Mouse (Mus musculus) neural tube, embryonic 14.5 days (tissue): ENCODE data around the gene Rps3a1. TPM values are rescaled to one million over a fixed set of nuclear protein-coding genes. Genes with fewer than 3 reads are reported as not detected.

ENCODE experiments used
- ATAC-seq: fragments of 200-750 bp; cut with Nextera tagmentation; 2 replicates; pipeline ENCODE4 v1.8.0; 2017; ENCODE audit warnings: low read depth, mild to moderate bottlenecking, moderate TSS enrichment, moderate library complexity
- H3K27ac ChIP-seq: fragments of 300-500 bp; sonication (generic); 2 replicates; pipeline ENCODE4 v1.5.1; 2014; ENCODE audit warnings: low read depth, mild to moderate bottlenecking, control low read depth, low read length, moderate library complexity, mixed read lengths
- H3K27me3 ChIP-seq: fragments of 300-500 bp; sonication (generic); 2 replicates; pipeline ENCODE4 v1.6.1; 2014; ENCODE audit warnings: low read length; ENCODE audit not compliant: control insufficient read depth, insufficient read depth
- H3K36me3 ChIP-seq: fragments of 300-500 bp; sonication (generic); 2 replicates; pipeline ENCODE4 v1.6.1; 2014; ENCODE audit warnings: low read length, mixed read lengths; ENCODE audit not compliant: control insufficient read depth, insufficient read depth
- H3K4me1 ChIP-seq: fragments of 300-500 bp; sonication (generic); 2 replicates; pipeline ENCODE4 v1.6.1; 2014; ENCODE audit warnings: low read length; ENCODE audit not compliant: control insufficient read depth, insufficient read depth
- H3K4me2 ChIP-seq: fragments of 300-500 bp; sonication (generic); 2 replicates; pipeline ENCODE4 v1.6.1; 2014; ENCODE audit warnings: mild to moderate bottlenecking, low read depth, low read length, control low read depth
- H3K4me3 ChIP-seq: fragments of 300-500 bp; sonication (generic); 2 replicates; pipeline ENCODE4 v1.5.1; 2014; ENCODE audit warnings: low read depth, low read length, control low read depth, mixed read lengths
- H3K9ac ChIP-seq: fragments of 300-500 bp; sonication (generic); replicated peaks from 2 replicates; pipeline ENCODE4 v1.6.1; 2014; ENCODE audit warnings: low read depth, mild to moderate bottlenecking, control low read depth, low read length, mixed read lengths
- H3K9me3 ChIP-seq: fragments of 300-500 bp; sonication (generic); 2 replicates; pipeline ENCODE4 v1.6.1; 2016; ENCODE audit warnings: low read length; ENCODE audit not compliant: control insufficient read depth
- WGBS: fragments of 180-500 bp; shearing (Covaris S2); extraction: QIAGEN DNeasy Blood & Tissue Kit; methylation state at CpG from one replicate; pipeline ENCODE4 v1.1.7; 2014; 5-methylcytosine and 5-hydroxymethylcytosine counted together
- polyA plus RNA-seq: library from polyadenylated mRNA; unstranded; fragments of >200 nt; fragmentation: Nextera tagmentation; extraction: Ambion mirVana; gene quantifications from 2 replicates; pipeline ENCODE4 v1.2.1, GENCODE M21; 2014

Rps3a1 gene
- polyA plus RNA-seq: 560 and 650 TPM in 2 replicates

DNA sequence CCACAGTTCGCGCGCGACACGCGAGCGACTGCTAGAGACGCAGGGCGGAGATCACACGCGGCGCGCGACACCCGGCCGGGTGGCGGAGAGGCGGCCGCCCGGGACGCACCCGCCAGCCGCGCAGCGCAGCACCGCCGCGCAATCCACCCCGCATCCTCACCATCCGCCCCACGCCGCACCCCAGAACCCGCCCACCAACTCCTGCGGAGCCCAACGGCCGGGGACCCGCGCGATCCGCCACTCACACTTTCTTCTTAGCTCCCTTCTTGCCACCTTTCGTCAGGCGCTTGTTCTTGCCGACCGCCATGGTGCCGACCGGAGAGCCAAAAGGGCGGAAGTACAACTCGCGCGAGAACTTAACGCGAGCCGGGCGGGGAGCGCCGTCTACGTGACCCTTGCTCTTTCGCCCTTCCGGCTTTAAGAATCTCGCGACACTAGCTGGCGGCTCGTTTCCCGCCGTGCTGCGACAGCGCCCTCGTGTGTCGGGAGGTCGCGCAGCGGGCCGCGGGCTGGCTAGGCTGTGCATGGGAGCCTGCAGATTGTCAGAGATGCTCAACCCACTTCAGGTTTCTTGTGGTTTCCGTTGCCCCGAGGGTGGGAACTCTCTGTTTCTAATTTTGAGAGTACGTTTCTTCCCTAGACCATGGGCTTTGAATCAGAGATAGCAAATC, at the start of gene Rps3a1:
Gene Rps3a1 (minus strand): TSS at position 440 of the 671 bp plus-strand sequence.
- Histone ChIP-seq H3K9ac (peak within 1 kb of the TSS; percentile 97), H3K4me2 (peak within 1 kb of the TSS; percentile 53), H3K4me1 (peaks cover 14% of the 10 kb centered on the region), H3K36me3 (peaks cover 30% of the 10 kb centered on the region), H3K9me3 (peaks cover 3% of the 10 kb centered on the region; the same call in 1 of the 2 replicates), H3K27me3 (no peaks in the 10 kb centered on the region), H3K4me3 (peak within 1 kb of the TSS; percentile 93), H3K27ac (peak within 1 kb of the TSS; percentile 81)
- under 1% methylated on average over 77 of the region's 77 CpGs for WGBS
- peak; percentile 97 for ATAC-seq

GRCm38 (mm10) chr3:86187736-86188389, 45.4 kb upstream of the Rps3a1 start:
- no peak for ATAC-seq
- H3K27me3 ChIP-seq: no peaks in the 10 kb centered on the region
- 73% methylated on average over 5 of the region's 5 CpGs for WGBS
- H3K9ac ChIP-seq: no peak overlapping the region
- no peak overlapping the region for H3K4me3 ChIP-seq
- H3K4me1 ChIP-seq: no peaks in the 10 kb centered on the region
- H3K4me2 ChIP-seq: no peak overlapping the region
- no peaks in the 10 kb centered on the region for H3K36me3 ChIP-seq
- no peaks in the 10 kb centered on the region for H3K9me3 ChIP-seq
- H3K27ac ChIP-seq: no peak overlapping the region

DNA sequence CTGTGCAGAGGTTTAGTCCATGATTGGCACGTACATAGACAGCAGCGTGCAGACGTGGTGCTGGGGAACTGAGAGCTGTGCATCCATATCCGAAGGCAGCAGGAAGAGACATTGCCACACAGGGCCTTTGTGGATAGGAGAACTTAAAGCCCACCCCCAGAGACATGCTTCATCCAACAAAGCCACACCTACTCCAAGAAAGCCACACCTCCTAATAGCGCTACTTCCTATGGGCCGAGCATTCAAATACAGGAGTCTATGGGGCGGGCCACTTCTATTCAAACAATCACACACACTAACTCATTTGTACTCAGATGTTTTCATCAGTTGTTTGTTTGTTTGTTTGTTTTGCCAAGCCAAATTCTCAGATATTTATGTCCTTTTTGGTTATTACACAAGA, 42.0 kb upstream of the Rps3a1 start:
- WGBS: 89% methylated on average over 7 of the region's 7 CpGs
- Histone ChIP-seq H3K27ac (no peak overlapping the region), H3K27me3 (no peaks in the 10 kb centered on the region), H3K4me3 (no peak overlapping the region), H3K4me1 (no peaks in the 10 kb centered on the region), H3K4me2 (no peak overlapping the region), H3K36me3 (no peaks in the 10 kb centered on the region), H3K9me3 (no peaks in the 10 kb centered on the region), H3K9ac (no peak overlapping the region)
- no peak for ATAC-seq

DNA sequence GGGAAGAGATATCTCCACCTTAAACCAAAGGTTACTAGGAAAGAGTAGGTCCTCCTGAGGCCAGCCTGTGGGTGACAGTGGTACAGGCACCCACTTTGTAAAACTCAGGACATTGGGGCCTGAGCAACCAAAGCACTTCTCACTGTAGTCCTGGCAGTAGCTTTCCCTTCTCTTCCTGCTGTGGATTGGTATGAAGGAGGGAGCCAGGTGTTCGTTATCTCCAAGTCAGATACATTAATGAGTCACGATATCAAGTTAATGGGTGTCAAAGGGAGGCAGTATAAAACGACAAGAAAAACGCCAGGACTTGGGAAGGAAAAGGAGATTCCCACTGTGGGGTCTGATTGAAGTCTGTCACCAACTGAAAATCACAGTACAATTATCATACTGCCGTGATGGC, 38.6 kb upstream of the Rps3a1 start:
- Histone ChIP-seq H3K9me3 (no peaks in the 10 kb centered on the region), H3K4me1 (no peaks in the 10 kb centered on the region), H3K4me2 (no peak overlapping the region), H3K4me3 (no peak overlapping the region), H3K27ac (no peak overlapping the region), H3K36me3 (no peaks in the 10 kb centered on the region), H3K9ac (no peak overlapping the region), H3K27me3 (no peaks in the 10 kb centered on the region)
- WGBS: 66% methylated on average over 5 of the region's 5 CpGs
- no peak for ATAC-seq

DNA sequence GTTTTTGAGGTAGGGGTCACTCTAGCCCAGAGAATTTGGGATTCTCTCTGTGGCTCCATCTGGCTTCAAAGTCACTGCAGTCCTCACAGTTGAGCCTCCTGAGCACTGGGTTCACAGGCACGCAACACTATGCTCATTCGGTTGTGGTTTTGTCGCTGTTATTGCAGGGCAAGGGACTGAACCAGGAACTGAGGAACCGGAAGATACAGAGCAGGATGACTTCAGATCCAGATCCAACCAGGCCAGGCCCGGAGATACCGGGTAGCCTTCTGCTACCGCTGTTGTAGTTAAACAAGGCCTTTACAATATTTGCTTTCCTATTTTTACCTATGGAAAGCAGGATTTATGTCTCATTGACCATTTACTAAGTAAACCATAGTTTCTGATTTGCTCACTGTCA, 37.2 kb upstream of the Rps3a1 start:
- no peak overlapping the region for H3K4me2 ChIP-seq
- ATAC-seq: no peak

DNA sequence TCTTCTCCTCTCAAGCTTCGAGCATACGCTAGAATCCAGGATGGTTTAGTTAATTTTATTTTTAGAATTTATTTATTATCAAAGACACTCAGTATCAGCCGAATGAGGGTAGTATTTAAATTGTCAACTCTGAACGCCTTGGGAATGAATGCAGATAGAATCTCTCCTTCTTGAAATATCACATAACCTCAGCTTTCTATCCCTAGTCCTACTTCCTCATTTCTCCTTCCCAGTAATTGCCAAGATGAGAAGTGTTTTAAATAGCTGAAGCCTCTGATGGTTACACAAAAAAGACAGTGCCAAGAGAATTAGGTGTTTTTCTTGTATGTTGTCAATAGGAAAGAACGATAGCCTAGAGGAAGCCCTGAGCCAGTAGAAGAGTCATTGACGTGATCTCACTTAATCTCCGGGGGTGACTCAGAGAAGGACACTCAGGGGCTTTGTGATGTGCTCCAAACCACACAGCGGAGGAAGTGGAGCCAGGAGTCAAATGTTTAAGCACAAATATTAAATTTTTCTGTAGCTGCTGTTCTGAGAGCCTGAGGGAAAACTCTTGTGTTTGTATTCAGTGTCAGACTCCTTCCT, 26.4 kb upstream of the Rps3a1 start:
- Histone ChIP-seq H3K27me3 (no peaks in the 10 kb centered on the region), H3K4me2 (no peak overlapping the region), H3K9ac (no peak overlapping the region), H3K4me3 (no peak overlapping the region), H3K36me3 (no peaks in the 10 kb centered on the region), H3K27ac (no peak overlapping the region), H3K4me1 (no peaks in the 10 kb centered on the region), H3K9me3 (no peaks in the 10 kb centered on the region)
- 82% methylated on average over 8 of the region's 8 CpGs for WGBS
- no peak for ATAC-seq

More for the DNA sequence above, 37.2 kb upstream of the Rps3a1 start:
- H3K9ac ChIP-seq: no peak overlapping the region
- H3K27me3 ChIP-seq: no peaks in the 10 kb centered on the region
- H3K36me3 ChIP-seq: no peaks in the 10 kb centered on the region
- no peaks in the 10 kb centered on the region for H3K9me3 ChIP-seq
- no peak overlapping the region for H3K27ac ChIP-seq
- H3K4me3 ChIP-seq: no peak overlapping the region
- 87% methylated on average over 7 of the region's 7 CpGs for WGBS
- H3K4me1 ChIP-seq: no peaks in the 10 kb centered on the region

DNA sequence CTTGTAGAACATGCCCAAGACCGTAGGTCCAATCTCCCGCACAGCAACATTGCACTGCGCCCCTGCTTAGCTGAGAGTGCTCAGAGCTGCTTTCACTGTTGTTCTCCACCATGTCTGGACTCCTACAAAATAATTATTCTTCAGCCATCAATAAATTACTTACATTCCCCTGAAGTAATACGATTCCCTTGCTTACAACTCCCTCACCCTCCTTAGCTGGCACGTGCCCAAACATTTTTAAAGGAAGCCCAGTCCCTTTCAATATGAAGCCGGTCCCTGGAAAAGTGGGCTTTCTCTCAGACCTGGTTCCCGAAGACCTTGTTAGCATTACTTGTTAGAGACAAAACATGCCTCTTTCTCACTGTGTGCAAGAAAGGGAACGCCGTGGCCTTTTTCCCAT, 7.0 kb upstream of the Rps3a1 start:
- 73% methylated on average over 9 of the region's 9 CpGs for WGBS
- H3K9ac ChIP-seq: no peak overlapping the region
- no peak overlapping the region for H3K4me2 ChIP-seq
- no peaks in the 10 kb centered on the region for H3K36me3 ChIP-seq
- no peak overlapping the region for H3K27ac ChIP-seq
- H3K9me3 ChIP-seq: peaks cover 3% of the 10 kb centered on the region; the same call in 1 of the 2 replicates
- no peak for ATAC-seq
- H3K4me1 ChIP-seq: no peaks in the 10 kb centered on the region
- H3K4me3 ChIP-seq: no peak overlapping the region
- H3K27me3 ChIP-seq: no peaks in the 10 kb centered on the region

- ATAC-seq: no peak
Measured at GRCm38 (mm10) chr3:86149063-86149462, 6.6 kb upstream of the Rps3a1 start.

GRCm38 (mm10) chr3:86143343-86143742, 841 bp upstream of the Rps3a1 start:
- H3K4me2 ChIP-seq: no peak overlapping the region; the same call in 1 of the 2 replicates
- ATAC-seq: no peak

More at GRCm38 (mm10) chr3:86149063-86149462, 6.6 kb upstream of the Rps3a1 start:
- H3K27ac ChIP-seq: no peak overlapping the region
- no peak overlapping the region for H3K9ac ChIP-seq
- no peak overlapping the region for H3K4me3 ChIP-seq
- no peaks in the 10 kb centered on the region for H3K4me1 ChIP-seq
- H3K27me3 ChIP-seq: no peaks in the 10 kb centered on the region
- no peak overlapping the region for H3K4me2 ChIP-seq
- H3K36me3 ChIP-seq: no peaks in the 10 kb centered on the region
- H3K9me3 ChIP-seq: peaks cover 3% of the 10 kb centered on the region; the same call in 1 of the 2 replicates
- WGBS: 72% methylated on average over 6 of the region's 6 CpGs

More at GRCm38 (mm10) chr3:86143343-86143742, 841 bp upstream of the Rps3a1 start:
- WGBS: 87% methylated on average over 6 of the region's 6 CpGs
- Histone ChIP-seq H3K4me1 (peaks cover 14% of the 10 kb centered on the region), H3K4me3 (no peak overlapping the region), H3K27ac (no peak overlapping the region), H3K9me3 (peaks cover 3% of the 10 kb centered on the region; the same call in 1 of the 2 replicates), H3K27me3 (no peaks in the 10 kb centered on the region), H3K9ac (no peak overlapping the region), H3K36me3 (peaks cover 20% of the 10 kb centered on the region; the same call in 1 of the 2 replicates)
